Mouse (Mus musculus) right cerebral cortex, postnatal 4 days (tissue): Measurements from ENCODE around the gene Rxfp2.
A peak's percentile ranks its signal among the peaks of the same experiment; 100 is the strongest.

ENCODE experiments used
- DNase-seq: peaks from one replicate; pipeline ENCODE4 v3.0.0-alpha.2; 2022

The Rxfp2 gene

GRCm38 (mm10) chr5:150018656-150019055 lies at the start of gene Rxfp2:
Gene Rxfp2 (plus strand): TSS chr5:150018675.
- no peak for DNase-seq

- no peak for DNase-seq
Observed at GRCm38 (mm10) chr5:149970261-149970660, 48.2 kb upstream of the Rxfp2 start.

GRCm38 (mm10) chr5:149977027-149977426 lies 41.4 kb upstream of the Rxfp2 start:
- no peak for DNase-seq

- DNase-seq: no peak
Observed at GRCm38 (mm10) chr5:149983621-149984020, 34.9 kb upstream of the Rxfp2 start.

- no peak for DNase-seq
Observed at GRCm38 (mm10) chr5:149994578-149994977, 23.9 kb upstream of the Rxfp2 start.

GRCm38 (mm10) chr5:149996614-149997013 lies 21.9 kb upstream of the Rxfp2 start:
- DNase-seq: no peak

GRCm38 (mm10) chr5:149997321-149998034 lies 21.0 kb upstream of the Rxfp2 start:
- no peak for DNase-seq

- DNase-seq: no peak
Observed at GRCm38 (mm10) chr5:149998311-149998710, 20.2 kb upstream of the Rxfp2 start.

- no peak for DNase-seq
Observed at GRCm38 (mm10) chr5:150005355-150005754, 13.1 kb upstream of the Rxfp2 start.

- no peak for DNase-seq
Observed at GRCm38 (mm10) chr5:150016861-150017260, 1.6 kb upstream of the Rxfp2 start.

- peak; percentile 28 for DNase-seq
Observed at GRCm38 (mm10) chr5:150017672-150018071, 803 bp upstream of the Rxfp2 start.

GRCm38 (mm10) chr5:150020851-150021250 lies 2.4 kb downstream of the Rxfp2 start:
- peak; percentile 86 for DNase-seq

- DNase-seq: no peak
Observed at GRCm38 (mm10) chr5:150021805-150022204, 3.3 kb downstream of the Rxfp2 start.

GRCm38 (mm10) chr5:150022556-150022955 lies 4.1 kb downstream of the Rxfp2 start:
- no peak for DNase-seq

GRCm38 (mm10) chr5:150023476-150023875 lies 5.0 kb downstream of the Rxfp2 start:
- no peak for DNase-seq

- DNase-seq: no peak
Observed at GRCm38 (mm10) chr5:150024188-150024587, 5.7 kb downstream of the Rxfp2 start.

- DNase-seq: no peak
Observed at GRCm38 (mm10) chr5:150024901-150025300, 6.4 kb downstream of the Rxfp2 start.

- no peak for DNase-seq
Observed at GRCm38 (mm10) chr5:150025326-150025725, 6.9 kb downstream of the Rxfp2 start.

- DNase-seq: no peak
Observed at GRCm38 (mm10) chr5:150026509-150027087, 8.1 kb downstream of the Rxfp2 start.

GRCm38 (mm10) chr5:150031201-150031600 lies 12.7 kb downstream of the Rxfp2 start:
- no peak for DNase-seq

GRCm38 (mm10) chr5:150031634-150032033 lies 13.2 kb downstream of the Rxfp2 start:
- DNase-seq: no peak

GRCm38 (mm10) chr5:150032075-150032492 lies 13.6 kb downstream of the Rxfp2 start:
- DNase-seq: peak; percentile 43

- DNase-seq: no peak
Observed at GRCm38 (mm10) chr5:150036286-150036685, 17.8 kb downstream of the Rxfp2 start.

GRCm38 (mm10) chr5:150036918-150037317 lies 18.4 kb downstream of the Rxfp2 start:
- DNase-seq: no peak

- no peak for DNase-seq
Observed at GRCm38 (mm10) chr5:150044533-150044932, 26.1 kb downstream of the Rxfp2 start.
